Mouse (Mus musculus) MEL (cell line): Measurements from ENCODE around the gene Nutf2-ps1. TPM values are rescaled to one million over a fixed set of nuclear protein-coding genes. Genes with fewer than 3 reads are reported as not detected.

Experiments used
- DNase-seq: peaks from one replicate; pipeline ENCODE4 v3.0.0; 2011; ENCODE audit warnings: low read depth, low spot score
- H3K27ac ChIP-seq: 2 replicates; pipeline ENCODE4 v1.5.1; 2012; ENCODE audit warnings: low read depth, mild to moderate bottlenecking, control low read depth, low read length, moderate library complexity; ENCODE audit not compliant: control insufficient read depth
- H3K27me3 ChIP-seq, 2 experiments: fragments of 150-350 bp in 1 of 2; sonication (generic) in 1 of 2; 2 replicates each; pipeline ENCODE4 v1.6.1; 2012; ENCODE audit warnings: low read length in 2 of 2, mild to moderate bottlenecking in 2 of 2, improper control_type of control experiment in 1 of 2, moderate library complexity in 1 of 2; ENCODE audit not compliant: insufficient read depth in 2 of 2, control insufficient read depth in 1 of 2
- H3K36me3 ChIP-seq, 2 experiments: 2 replicates each; pipeline ENCODE4 v1.6.1; 2012 to 2014; ENCODE audit warnings: low read length in 2 of 2, improper control_type of control experiment in 1 of 2, inconsistent platforms in 1 of 2, mild to moderate bottlenecking in 1 of 2; ENCODE audit not compliant: insufficient read depth in 2 of 2, control insufficient read depth in 1 of 2
- H3K4me1 ChIP-seq, 2 experiments: fragments of 150-350 bp in 1 of 2; sonication (generic) in 1 of 2; 2 replicates each; pipeline ENCODE4 v1.6.1; 2012; ENCODE audit warnings: low read length in 2 of 2, improper control_type of control experiment in 1 of 2, mild to moderate bottlenecking in 1 of 2; ENCODE audit not compliant: insufficient read depth in 2 of 2, control insufficient read depth in 1 of 2
- H3K4me3 ChIP-seq, 2 experiments: fragments of 150-350 bp in 1 of 2; sonication (generic) in 1 of 2; 2 replicates each; pipeline ENCODE4 v1.5.1; 2012; ENCODE audit warnings: low read depth in 2 of 2, low read length in 2 of 2, mild to moderate bottlenecking in 2 of 2, moderate library complexity in 2 of 2, control low read depth in 1 of 2, improper control_type of control experiment in 1 of 2; ENCODE audit not compliant: control insufficient read depth in 1 of 2, insufficient read depth in 1 of 2
- H3K79me2 ChIP-seq: 2 replicates; pipeline ENCODE4 v1.6.1; 2012; ENCODE audit warnings: mild to moderate bottlenecking, low read length, moderate library complexity; ENCODE audit not compliant: control insufficient read depth, poor library complexity, insufficient read depth
- H3K9ac ChIP-seq: 2 replicates; pipeline ENCODE4 v1.6.1; 2012; ENCODE audit warnings: low read depth, mild to moderate bottlenecking, control low read depth, low read length, moderate library complexity; ENCODE audit not compliant: control insufficient read depth, poor library complexity, severe bottlenecking
- H3K9me3 ChIP-seq: fragments of 150-350 bp; sonication (generic); replicated peaks from 2 replicates; pipeline ENCODE4 v1.6.1; 2012; ENCODE audit warnings: mild to moderate bottlenecking, low read length, improper control_type of control experiment, moderate library complexity; ENCODE audit not compliant: insufficient read depth
- BHLHE40 ChIP-seq: IDR thresholded peaks from 2 replicates; pipeline ENCODE4 v1.6.1; 2012; ENCODE audit warnings: low read depth, mild to moderate bottlenecking, inconsistent platforms, low read length, improper control_type of control experiment, borderline replicate concordance
- CHD1 ChIP-seq: IDR thresholded peaks from 2 replicates; pipeline ENCODE4 v1.6.1; 2012; ENCODE audit warnings: low read depth, mild to moderate bottlenecking, inconsistent platforms, low read length, improper control_type of control experiment
- CHD2 ChIP-seq: IDR thresholded peaks from 2 replicates; pipeline ENCODE4 v1.6.1; 2011; ENCODE audit warnings: low read length, improper control_type of control experiment
- CTCF ChIP-seq, 3 experiments: IDR thresholded peaks in 2 of 3; conservative IDR thresholded peaks in 1 of 3; 2 replicates each; pipeline ENCODE4 v1.5.1; 2011 to 2012; ENCODE audit warnings: low read length in 3 of 3, low read depth in 2 of 3, mild to moderate bottlenecking in 2 of 3, improper control_type of control experiment in 1 of 3, inconsistent platforms in 1 of 3, mixed read lengths in 1 of 3, moderate library complexity in 1 of 3; ENCODE audit not compliant: control insufficient read depth in 1 of 3, insufficient read depth in 1 of 3, poor library complexity in 1 of 3, severe bottlenecking in 1 of 3
- ELF1 ChIP-seq: IDR thresholded peaks from 2 replicates; pipeline ENCODE4 v1.6.1; 2014; ENCODE audit warnings: low read depth, mild to moderate bottlenecking, inconsistent platforms, low read length, improper control_type of control experiment, moderate library complexity
- ETS1 ChIP-seq: IDR thresholded peaks from 2 replicates; pipeline ENCODE4 v1.6.1; 2012; ENCODE audit warnings: low read depth, mild to moderate bottlenecking, inconsistent platforms, low read length, improper control_type of control experiment, moderate library complexity
- GABPA ChIP-seq: IDR thresholded peaks from 2 replicates; pipeline ENCODE4 v1.6.1; 2012; ENCODE audit warnings: low read depth, mild to moderate bottlenecking, inconsistent platforms, low read length, improper control_type of control experiment, moderate library complexity
- HCFC1 ChIP-seq: IDR thresholded peaks from 2 replicates; pipeline ENCODE4 v1.6.1; 2012; ENCODE audit warnings: low read depth, mild to moderate bottlenecking, inconsistent platforms, low read length, improper control_type of control experiment, moderate library complexity
- JUND ChIP-seq: IDR thresholded peaks from 2 replicates; pipeline ENCODE4 v1.6.1; 2011; ENCODE audit warnings: low read depth, mild to moderate bottlenecking, improper control_type of control experiment, low read length
- KAT2A ChIP-seq: conservative IDR thresholded peaks from 2 replicates; pipeline ENCODE4 v1.6.1; 2012; ENCODE audit warnings: low read depth, low read length, improper control_type of control experiment, inconsistent platforms
- MAFK ChIP-seq: IDR thresholded peaks from 2 replicates; pipeline ENCODE4 v1.6.1; 2011; ENCODE audit warnings: low read depth, mild to moderate bottlenecking, low read length, improper control_type of control experiment, borderline replicate concordance
- MAZ ChIP-seq: IDR thresholded peaks from 2 replicates; pipeline ENCODE4 v1.6.1; 2012; ENCODE audit warnings: low read depth, mild to moderate bottlenecking, inconsistent platforms, low read length, improper control_type of control experiment
- MYC ChIP-seq: IDR thresholded peaks from 2 replicates; pipeline ENCODE4 v1.6.1; 2011; ENCODE audit warnings: low read depth, mild to moderate bottlenecking, low read length, improper control_type of control experiment, moderate library complexity
- NELFE ChIP-seq: IDR thresholded peaks from 2 replicates; pipeline ENCODE4 v1.6.1; 2011; ENCODE audit warnings: low read depth, low read length, improper control_type of control experiment
- NRF1 ChIP-seq: IDR thresholded peaks from 2 replicates; pipeline ENCODE4 v1.6.1; 2014; ENCODE audit warnings: low read depth, mild to moderate bottlenecking, inconsistent platforms, low read length, improper control_type of control experiment, moderate library complexity; ENCODE audit not compliant: poor library complexity, insufficient read depth, severe bottlenecking
- POLR2AphosphoS5 ChIP-seq: IDR thresholded peaks from 2 replicates; pipeline ENCODE4 v1.6.1; 2012; ENCODE audit warnings: low read depth, borderline replicate concordance, mild to moderate bottlenecking, inconsistent platforms, low read length, moderate library complexity, mixed read lengths
- RAD21 ChIP-seq: IDR thresholded peaks from 2 replicates; pipeline ENCODE4 v1.6.1; 2011; ENCODE audit warnings: mild to moderate bottlenecking, low read depth, low read length, improper control_type of control experiment
- RCOR1 ChIP-seq: IDR thresholded peaks from 2 replicates; pipeline ENCODE4 v1.6.1; 2012; ENCODE audit warnings: low read depth, mild to moderate bottlenecking, inconsistent platforms, low read length, improper control_type of control experiment
- SIN3A ChIP-seq: IDR thresholded peaks from 2 replicates; pipeline ENCODE4 v1.6.1; 2012; ENCODE audit warnings: low read length, improper control_type of control experiment, inconsistent platforms
- TBP ChIP-seq: IDR thresholded peaks from 2 replicates; pipeline ENCODE4 v1.8.0; 2011; ENCODE audit warnings: low read depth, low read length, improper control_type of control experiment
- TCF12 ChIP-seq: IDR thresholded peaks from 2 replicates; pipeline ENCODE4 v1.6.1; 2014; ENCODE audit warnings: low read depth, mild to moderate bottlenecking, inconsistent platforms, low read length, improper control_type of control experiment, moderate library complexity
- ZC3H11A ChIP-seq: IDR thresholded peaks from 2 replicates; pipeline ENCODE4 v1.6.1; 2012; ENCODE audit warnings: low read depth, mild to moderate bottlenecking, inconsistent platforms, low read length, improper control_type of control experiment
- ZMIZ1 ChIP-seq: IDR thresholded peaks from 2 replicates; pipeline ENCODE4 v1.6.1; 2012; ENCODE audit warnings: low read depth, mild to moderate bottlenecking, inconsistent platforms, low read length, improper control_type of control experiment, moderate library complexity
- ZNF384 ChIP-seq: IDR thresholded peaks from 2 replicates; pipeline ENCODE4 v1.6.1; 2012; ENCODE audit warnings: low read depth, mild to moderate bottlenecking, inconsistent platforms, low read length, improper control_type of control experiment
- polyA plus RNA-seq, 2 experiments: library from polyadenylated mRNA; stranded (reverse) in 1 of 2; unstranded in 1 of 2; fragments of >175 nt in 1 of 2; fragments of >200 nt in 1 of 2; gene quantifications; 2 replicates each; pipeline versions ENCODE4 v1.2.1 to v1.2.4; 2012; ENCODE audit warnings: low replicate concordance in 2 of 2, low read depth in 1 of 2; ENCODE audit not compliant: insufficient read length in 2 of 2, insufficient read depth in 1 of 2, missing spikeins in 1 of 2
- total RNA-seq: library from RNA; depleted of rRNA; stranded (reverse); fragments of 300-350 nt; gene quantifications from 2 replicates; pipeline ENCODE4 v1.2.3, GENCODE M21; 2012

Gene Nutf2-ps1
- total and polyA plus RNA-seq, 3 experiments: 53.1 to 398 TPM; not detected in 1

DNA sequence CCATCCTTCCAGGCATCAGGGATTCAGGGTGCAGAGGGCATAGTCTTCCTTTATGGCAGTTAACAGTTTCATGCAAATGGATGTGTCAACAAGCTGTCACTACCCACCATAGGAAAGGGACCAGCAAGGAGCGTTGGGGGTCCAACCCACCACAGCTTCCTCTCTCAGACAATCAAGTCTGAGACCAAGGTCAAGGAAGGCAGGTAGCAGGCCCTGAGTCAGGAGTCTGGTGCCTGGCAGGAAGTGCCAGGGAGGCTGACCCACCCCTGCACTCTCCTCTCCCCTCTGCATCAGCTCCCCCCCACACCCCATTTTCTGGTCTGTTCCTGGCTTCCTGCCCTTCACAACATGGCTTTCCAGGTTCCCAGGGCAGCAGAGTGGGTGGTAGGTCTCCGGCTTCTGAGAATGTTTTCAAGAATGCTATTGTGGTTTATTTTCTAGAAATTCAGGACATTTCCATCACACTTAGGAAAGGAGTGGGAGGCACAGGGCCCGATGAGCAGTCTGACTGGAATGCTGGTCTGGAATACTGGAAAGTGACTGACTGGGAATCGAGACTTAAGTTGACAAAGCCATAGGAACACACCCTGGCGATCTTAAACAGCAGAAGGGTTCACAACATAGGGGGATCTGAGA lies 33.8 kb downstream of the Nutf2-ps1 start:
- Histone ChIP-seq H3K4me3 (no peak overlapping the region), H3K4me1 (no peaks in the 10 kb centered on the region), H3K9me3 (no peaks in the 10 kb centered on the region), H3K27ac (no peak overlapping the region), H3K36me3 (no peaks in the 10 kb centered on the region), H3K79me2 (no peaks in the 10 kb centered on the region), H3K9ac (no peak overlapping the region)
- no peak for DNase-seq
- TF ChIP-seq MYC (no peak), ZNF384 (no peak), ELF1 (no peak), ETS1 (no peak), ZMIZ1 (no peak), ZC3H11A (no peak), SIN3A (no peak), HCFC1 (no peak), BHLHE40 (no peak), JUND (no peak), CHD1 (no peak), TCF12 (no peak), MAZ (no peak), KAT2A (no peak), CTCF (IDR thresholded peaks at IDR 0.05 in 2 of 3, conservative IDR thresholded peaks at IDR 0.05 in 1 of 3; ENCODE audit: control insufficient read depth in 1 of 3, insufficient read depth in 1 of 3, low read depth in 2 of 3, low read length in 3 of 3, poor library complexity in 1 of 3, severe bottlenecking in 1 of 3) (no peak)
- TF ChIP-seq, all 39 proteins: peak for 0
- peaks cover 1 to 3% of the 10 kb centered on the region in 2 experiments; a peak in 3 of 4 replicates for H3K27me3 ChIP-seq

DNA sequence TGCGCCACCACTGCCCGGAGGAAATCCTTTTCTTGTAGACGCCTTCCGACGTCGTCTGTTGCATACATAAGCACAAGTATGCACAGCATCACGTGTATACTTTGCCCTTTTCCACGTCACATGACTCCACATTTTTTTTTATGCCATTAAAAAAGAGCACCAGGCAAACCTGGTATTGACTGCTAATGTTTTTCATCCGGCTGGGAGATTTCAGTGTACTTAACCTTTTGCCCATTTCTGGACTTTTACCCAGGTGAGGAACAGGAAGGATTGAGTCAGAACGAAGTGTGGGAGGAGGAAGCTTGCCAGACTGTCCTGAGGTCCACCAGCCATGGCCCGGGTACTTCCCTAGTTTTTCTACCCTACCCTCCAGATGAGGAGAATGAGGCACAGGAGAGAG lies 34.5 kb downstream of the Nutf2-ps1 start:
- Histone ChIP-seq H3K79me2 (no peaks in the 10 kb centered on the region), H3K9me3 (no peaks in the 10 kb centered on the region), H3K36me3 (no peaks in the 10 kb centered on the region), H3K4me1 (no peaks in the 10 kb centered on the region), H3K4me3 (no peak overlapping the region), H3K27me3 (no peaks in the 10 kb centered on the region), H3K9ac (no peak overlapping the region), H3K27ac (no peak overlapping the region)
- no peak for DNase-seq
- no peak for TF ChIP-seq ZC3H11A
- TF ChIP-seq CHD2: no peak
- no peak for TF ChIP-seq NRF1
- no peak for TF ChIP-seq ZMIZ1
- no peak for TF ChIP-seq NELFE
- TF ChIP-seq MAZ: no peak
- no peak for TF ChIP-seq GABPA
- no peak for TF ChIP-seq HCFC1
- TF ChIP-seq RAD21: no peak
- no peak for TF ChIP-seq POLR2AphosphoS5
- TF ChIP-seq CTCF (IDR thresholded peaks at IDR 0.05 in 2 of 3, conservative IDR thresholded peaks at IDR 0.05 in 1 of 3; ENCODE audit: control insufficient read depth in 1 of 3, insufficient read depth in 1 of 3, low read depth in 2 of 3, low read length in 3 of 3, poor library complexity in 1 of 3, severe bottlenecking in 1 of 3): no peak
- no peak for TF ChIP-seq TBP
- TF ChIP-seq MAFK: no peak
- TF ChIP-seq RCOR1: no peak
- TF ChIP-seq BHLHE40: no peak
- no peak for TF ChIP-seq MYC
- no peak for TF ChIP-seq ETS1
